In the genomic region with DNA sequence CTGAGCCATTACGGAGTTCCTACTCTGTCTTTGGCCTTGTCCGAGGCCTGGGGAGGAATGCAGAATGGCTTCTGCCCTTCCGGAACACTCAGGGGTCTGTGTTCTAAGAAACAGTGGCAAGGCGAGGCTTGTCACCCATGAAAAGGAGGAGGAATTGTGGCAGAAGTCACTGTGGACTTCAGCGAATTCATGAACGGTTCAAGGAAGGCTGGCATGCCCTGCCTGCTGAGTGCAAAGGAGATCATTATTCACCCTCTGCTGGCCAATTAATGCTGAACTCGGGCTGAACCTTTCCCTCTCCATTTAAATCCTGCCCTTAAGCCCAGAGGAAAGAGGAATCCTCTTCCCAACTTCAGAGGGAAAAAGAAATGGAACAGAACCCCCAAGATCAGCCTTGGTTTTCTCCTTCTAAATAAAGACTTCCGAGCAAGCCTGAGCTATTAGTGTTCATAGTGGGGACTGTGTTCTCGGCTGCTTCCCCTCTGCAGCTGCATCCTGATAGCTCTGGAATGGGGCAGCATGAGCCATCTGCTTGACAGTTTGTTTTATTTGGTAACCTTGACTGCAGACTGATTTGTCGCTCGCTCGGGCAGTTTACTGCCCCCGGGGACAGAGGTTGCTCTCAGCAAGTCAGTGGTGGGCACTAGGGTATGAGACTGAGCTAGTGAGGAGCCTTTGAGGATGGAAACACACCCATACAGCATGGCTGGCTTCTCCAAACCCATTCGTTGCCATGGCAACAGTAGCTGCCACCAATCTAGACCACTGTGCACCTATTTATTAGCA, we compare ENCODE assay signal across 9 mouse cellular contexts.
DNase-seq lines count a peak whose midpoint lies in the region; ATAC-seq lines count a peak whose summit lies in the region.
"Had no signal": no experiment of that assay in that cellular context is flagged by ENCODE, and none has a peak within 500 bp of the region (broad histone marks: within the 10 kb centered on the region; RNA-seq: fewer than 3 reads in every experiment).

No protein-coding gene starts in this region.

- no peak overlapping the region; the same call in 1 of the 2 replicates for H3K9ac ChIP-seq in hindbrain, embryonic 12.5 days

- WGBS in hindbrain, embryonic 12.5 days = 23% methylated on average over 14 of the region's 14 CpGs
- WGBS in midbrain, embryonic 10.5 days = 47% methylated on average over 14 of the region's 14 CpGs

- no peak overlapping the region for H3K4me3 ChIP-seq in hindbrain, embryonic 12.5 days
- H3K4me3 ChIP-seq in midbrain, embryonic 10.5 days = no peak overlapping the region
- H3K4me3 ChIP-seq: megakaryocyte, embryonic 14.5 days had no signal

- H3K27ac ChIP-seq in hindbrain, embryonic 12.5 days = peak overlapping the region; percentile 64
- peak overlapping the region; percentile 80 for H3K27ac ChIP-seq in midbrain, embryonic 10.5 days (replicated peaks)

- H3K27me3 ChIP-seq in hindbrain, embryonic 12.5 days = no peaks in the 10 kb centered on the region
- 0 out of 2 replicates have a peak, but pooled peaks cover 4% of the 10 kb centered on the region for H3K27me3 ChIP-seq in midbrain, embryonic 10.5 days (ENCODE audit: low read depth, poor library complexity, severe bottlenecking)

- intact Hi-C loops in left cerebral cortex, postnatal 4 days (cut with DNase I) = no loop called here
- intact Hi-C loops in left cerebral cortex, postnatal 10 days (cut with DNase I) = no loop called here

- H3K4me2 ChIP-seq in hindbrain, embryonic 12.5 days (replicated peaks) = no peak overlapping the region

- peak; percentile 31 for DNase-seq in left cerebral cortex, postnatal 4 days
- DNase-seq in left cerebral cortex, postnatal 10 days (ENCODE audit: extremely low spot score in 1 of 2, low spot score in 2 of 2) = no peak
- peak; percentile 47 for DNase-seq in midbrain, embryonic 10.5 days (ENCODE audit: low spot score)
- no peak for DNase-seq in adrenal gland, adult 8-10 months
- no peak for DNase-seq in thymus, adult 18-20 months
- no peak for DNase-seq in right cerebral cortex, postnatal 10 days (ENCODE audit: low spot score in 2 of 2)

- H3K9me3 ChIP-seq in hindbrain, embryonic 12.5 days (replicated peaks) = no peaks in the 10 kb centered on the region
- peaks cover 18% of the 10 kb centered on the region for H3K9me3 ChIP-seq in midbrain, embryonic 10.5 days (replicated peaks)

- peak; percentile 90 for ATAC-seq in hindbrain, embryonic 12.5 days (ENCODE audit: low FRiP score)
- ATAC-seq in megakaryocyte-erythroid progenitor cell, adult 5-6 weeks (replicated peaks; ENCODE audit: low FRiP score, low TSS enrichment, poor library complexity, severe bottlenecking) = no peak

- H3K36me3 ChIP-seq in hindbrain, embryonic 12.5 days = no peaks in the 10 kb centered on the region
- H3K36me3 ChIP-seq in midbrain, embryonic 10.5 days = peaks cover 8% of the 10 kb centered on the region; the same call in 1 of the 2 replicates

- peaks cover 15% of the 10 kb centered on the region for H3K4me1 ChIP-seq in hindbrain, embryonic 12.5 days
- peaks cover 34% of the 10 kb centered on the region for H3K4me1 ChIP-seq in midbrain, embryonic 10.5 days

Comparison
In these comparisons a context has a peak if more than half of its experiments do, and no peak if none do; other contexts are left out.
1. DNase-seq: peak in left cerebral cortex, postnatal 4 days (single experiment) and midbrain, embryonic 10.5 days (single experiment); none in left cerebral cortex, postnatal 10 days (0 of 2), adrenal gland, adult 8-10 months (single experiment), thymus, adult 18-20 months (0 of 2) and right cerebral cortex, postnatal 10 days (0 of 2).